Mouse (Mus musculus): ENCODE measurements around the gene Gm45062.

The Gm45062 gene

DNA sequence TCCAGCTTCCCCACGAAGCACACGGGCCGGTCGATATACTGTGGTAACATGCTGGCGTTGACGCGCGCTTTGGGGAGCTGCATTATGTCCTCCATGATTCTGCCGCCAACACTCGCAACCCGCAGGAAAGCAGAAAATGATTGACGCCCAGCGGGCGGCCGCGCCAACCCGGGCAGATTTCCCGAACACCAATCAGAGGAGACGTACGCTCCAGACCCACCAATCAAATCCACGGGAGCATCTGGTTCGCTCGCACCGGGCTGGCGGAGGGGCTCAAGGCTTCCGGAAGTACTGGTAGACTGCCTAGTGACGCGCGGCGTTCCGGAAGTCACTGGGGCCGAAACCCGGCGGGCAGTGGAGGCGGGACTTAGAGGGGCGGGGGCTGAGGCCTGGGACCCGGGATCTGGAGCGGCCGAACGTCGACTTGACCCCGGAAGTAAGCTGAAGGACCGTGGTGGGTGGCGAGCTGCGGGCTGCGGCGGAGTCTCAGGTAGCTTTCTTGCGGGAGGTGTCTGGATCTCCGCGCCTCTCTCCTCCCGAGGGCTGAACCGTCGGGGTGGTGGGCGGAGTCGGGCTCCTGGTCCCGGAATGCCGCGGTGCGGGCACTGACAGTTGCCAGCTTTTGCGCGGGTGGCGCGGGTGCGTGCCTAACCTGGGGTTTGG, at the start of gene Gm45062, which contains the start of the genes Rpa3 and Umad1:
Gene Gm45062, plus strand, starts transcription at position 447 of the 663 bp plus-strand sequence.
Gene Rpa3, minus strand, starts transcription at position 170 of the 663 bp plus-strand sequence.
Gene Umad1, plus strand, starts transcription at position 285 of the 663 bp plus-strand sequence.
- peak; percentile 93 for DNase-seq (ENCODE audit: low read depth in 1 of 2, low spot score in 2 of 2)

- no peak for DNase-seq (ENCODE audit: low read depth in 1 of 2, low spot score in 2 of 2)
Measured at GRCm38 (mm10) chr6:8209866-8210186, 49.4 kb upstream of the Gm45062 start.

- DNase-seq (ENCODE audit: low read depth in 1 of 2, low spot score in 2 of 2) = no peak
Measured at GRCm38 (mm10) chr6:8210661-8211060, 48.6 kb upstream of the Gm45062 start.

- no peak for DNase-seq (ENCODE audit: low read depth in 1 of 2, low spot score in 2 of 2)
Measured at GRCm38 (mm10) chr6:8227035-8227434, 32.2 kb upstream of the Gm45062 start.

GRCm38 (mm10) chr6:8228596-8228995, 30.7 kb upstream of the Gm45062 start:
- DNase-seq (ENCODE audit: low read depth in 1 of 2, low spot score in 2 of 2) = no peak

DNA sequence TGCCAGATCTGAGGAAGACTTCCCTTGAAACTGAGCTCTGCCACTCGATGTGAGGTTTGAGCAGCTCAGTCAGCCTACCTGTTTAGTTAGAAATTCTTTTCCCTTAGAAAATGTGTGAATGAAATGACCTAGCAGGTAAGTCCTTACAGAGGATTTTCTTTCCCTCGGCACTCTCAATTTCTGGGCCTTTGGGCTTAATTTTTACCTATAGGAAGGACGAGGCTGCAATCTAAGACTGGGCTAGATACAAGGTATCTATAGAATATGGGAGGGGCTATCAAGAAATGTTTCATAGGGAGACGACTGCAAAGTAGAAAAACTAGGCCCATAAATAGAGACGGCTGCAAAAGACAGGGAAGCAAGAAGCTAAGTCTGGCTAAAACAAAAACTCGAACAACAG, 934 bp upstream of the Gm45062 start:
- no peak for DNase-seq (ENCODE audit: low read depth in 1 of 2, low spot score in 2 of 2)

- DNase-seq (ENCODE audit: low read depth in 1 of 2, low spot score in 2 of 2) = no peak
Measured at GRCm38 (mm10) chr6:8259667-8260044, 406 bp downstream of the Gm45062 start.

DNA sequence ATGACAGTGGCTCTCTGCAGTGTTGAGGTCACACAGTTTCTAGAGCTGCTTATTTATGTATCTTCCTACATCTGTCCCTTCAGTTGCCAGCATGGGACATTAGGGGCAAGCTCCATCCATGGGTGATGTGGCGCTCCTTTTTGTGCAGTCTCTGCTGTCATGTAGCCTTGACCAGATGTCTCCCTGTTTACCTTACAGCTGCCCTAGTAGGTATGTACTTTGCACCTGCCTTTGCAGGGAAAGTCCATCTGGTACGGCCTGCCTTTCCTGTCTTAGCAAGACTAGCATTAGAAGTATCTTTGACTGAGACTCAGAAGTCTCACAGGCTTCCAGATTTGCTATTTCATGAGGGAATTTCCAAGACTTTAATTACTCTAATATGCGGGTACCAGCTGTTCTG, 11.8 kb downstream of the Gm45062 start:
- DNase-seq (ENCODE audit: low read depth in 1 of 2, low spot score in 2 of 2) = no peak

GRCm38 (mm10) chr6:8274387-8275054, 15.3 kb downstream of the Gm45062 start:
- no peak for DNase-seq (ENCODE audit: low read depth in 1 of 2, low spot score in 2 of 2)

DNA sequence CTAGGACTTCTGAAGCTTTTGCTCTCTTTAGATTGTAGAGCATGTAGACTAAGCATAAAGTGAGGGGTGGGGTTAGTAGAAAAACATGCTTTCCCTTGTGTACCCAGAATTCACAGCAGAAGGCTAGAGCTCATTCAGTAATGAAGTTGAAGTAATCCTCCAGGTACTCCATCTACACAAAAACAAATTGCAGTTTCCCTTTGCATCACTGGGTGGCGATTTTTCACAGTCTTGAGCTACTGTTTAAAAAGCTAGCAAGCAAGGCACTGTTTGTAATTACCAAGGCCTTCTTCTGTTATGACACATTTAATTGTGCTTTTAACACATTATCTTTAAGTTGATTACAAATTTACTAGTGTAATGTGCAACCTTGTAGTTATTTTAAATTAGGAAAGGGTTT, 15.8 kb downstream of the Gm45062 start:
- DNase-seq (ENCODE audit: low read depth in 1 of 2, low spot score in 2 of 2) = no peak

DNA sequence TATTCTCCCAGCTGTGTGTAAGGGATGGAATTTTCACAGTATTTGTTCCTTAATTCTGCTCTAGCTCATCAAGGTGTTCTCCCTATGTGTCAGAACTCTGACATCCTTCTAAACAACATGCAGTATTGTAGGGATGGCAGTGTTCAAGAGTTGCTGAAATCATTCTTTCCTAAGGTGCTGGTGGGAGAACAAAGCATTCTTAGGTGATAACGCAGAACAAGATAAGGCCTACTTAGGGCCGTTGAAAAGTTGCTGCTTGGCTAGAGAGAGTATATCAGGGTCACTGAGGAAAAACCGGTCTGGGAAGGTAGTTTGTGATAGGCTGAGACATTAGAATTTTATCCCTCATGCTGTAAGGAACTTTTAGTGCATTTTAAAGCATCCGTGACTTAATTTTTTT, 17.2 kb downstream of the Gm45062 start:
- no peak for DNase-seq (ENCODE audit: low read depth in 1 of 2, low spot score in 2 of 2)

- no peak for DNase-seq (ENCODE audit: low read depth in 1 of 2, low spot score in 2 of 2)
Measured at GRCm38 (mm10) chr6:8278426-8279002, 19.3 kb downstream of the Gm45062 start.

DNA sequence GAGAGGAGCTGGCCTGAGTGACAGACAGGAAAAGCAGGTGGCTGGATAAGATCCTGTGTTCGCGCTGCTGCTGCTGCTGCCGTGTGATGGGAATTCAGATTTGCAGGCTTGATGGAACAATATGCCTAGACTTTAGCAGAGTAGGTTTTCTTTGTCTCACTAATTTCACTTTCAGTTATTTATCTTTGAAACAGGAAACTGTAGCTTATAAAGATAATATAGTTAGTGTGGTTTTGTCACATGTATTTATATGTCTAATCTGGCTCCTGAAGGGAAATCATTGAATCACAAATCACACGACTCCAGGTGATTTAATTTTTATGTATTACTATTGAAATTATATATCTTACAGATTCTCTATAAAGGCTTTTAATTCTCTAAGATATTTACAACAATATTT, 24.0 kb downstream of the Gm45062 start:
- no peak for DNase-seq (ENCODE audit: low read depth in 1 of 2, low spot score in 2 of 2)

- no peak for DNase-seq (ENCODE audit: low read depth in 1 of 2, low spot score in 2 of 2)
Measured at GRCm38 (mm10) chr6:8285401-8285960, 26.2 kb downstream of the Gm45062 start.

- no peak for DNase-seq (ENCODE audit: low read depth in 1 of 2, low spot score in 2 of 2)
Measured at GRCm38 (mm10) chr6:8286146-8286545, 26.9 kb downstream of the Gm45062 start.

- no peak for DNase-seq (ENCODE audit: low read depth in 1 of 2, low spot score in 2 of 2)
Measured at GRCm38 (mm10) chr6:8288755-8289580, 29.7 kb downstream of the Gm45062 start.

- no peak for DNase-seq (ENCODE audit: low read depth in 1 of 2, low spot score in 2 of 2)
Measured at GRCm38 (mm10) chr6:8294048-8294784, 35.0 kb downstream of the Gm45062 start.

DNA sequence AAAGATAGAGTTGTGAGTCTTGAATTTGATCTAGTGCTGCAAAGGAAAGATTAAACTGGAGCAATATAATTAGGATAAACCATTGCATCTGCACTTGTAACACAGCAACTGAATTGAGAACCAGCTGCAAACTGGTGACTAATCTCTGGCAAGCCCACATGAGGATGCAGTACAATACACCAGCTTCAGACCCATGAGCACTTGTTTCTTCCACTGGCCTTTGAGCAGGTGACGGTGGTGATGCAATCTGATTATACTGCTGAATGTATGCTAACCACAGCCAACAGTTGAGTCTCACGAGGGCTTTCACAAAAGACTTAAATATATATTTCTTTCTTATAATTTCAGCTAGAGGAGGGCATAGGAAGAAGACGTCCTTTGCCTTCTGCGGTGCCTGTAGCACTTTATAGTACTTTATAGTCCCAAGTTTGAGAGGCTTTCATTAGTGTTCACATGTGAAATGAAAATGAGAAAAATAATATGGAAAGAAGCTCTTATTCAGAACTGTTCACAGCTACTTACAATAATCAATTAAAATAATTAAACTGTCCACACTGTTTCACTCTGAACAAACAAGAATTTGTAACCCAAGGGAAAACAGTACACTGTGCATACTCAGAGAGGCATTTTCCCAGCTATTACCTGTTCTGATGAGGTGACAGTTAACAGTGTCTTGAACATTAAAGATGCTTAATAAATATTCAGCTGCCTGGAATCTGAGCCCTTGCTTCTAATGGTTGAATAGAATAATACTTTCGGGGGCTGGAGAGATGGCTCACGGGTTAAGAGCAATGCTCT, 40.0 kb downstream of the Gm45062 start:
- no peak for DNase-seq (ENCODE audit: low read depth in 1 of 2, low spot score in 2 of 2)

DNA sequence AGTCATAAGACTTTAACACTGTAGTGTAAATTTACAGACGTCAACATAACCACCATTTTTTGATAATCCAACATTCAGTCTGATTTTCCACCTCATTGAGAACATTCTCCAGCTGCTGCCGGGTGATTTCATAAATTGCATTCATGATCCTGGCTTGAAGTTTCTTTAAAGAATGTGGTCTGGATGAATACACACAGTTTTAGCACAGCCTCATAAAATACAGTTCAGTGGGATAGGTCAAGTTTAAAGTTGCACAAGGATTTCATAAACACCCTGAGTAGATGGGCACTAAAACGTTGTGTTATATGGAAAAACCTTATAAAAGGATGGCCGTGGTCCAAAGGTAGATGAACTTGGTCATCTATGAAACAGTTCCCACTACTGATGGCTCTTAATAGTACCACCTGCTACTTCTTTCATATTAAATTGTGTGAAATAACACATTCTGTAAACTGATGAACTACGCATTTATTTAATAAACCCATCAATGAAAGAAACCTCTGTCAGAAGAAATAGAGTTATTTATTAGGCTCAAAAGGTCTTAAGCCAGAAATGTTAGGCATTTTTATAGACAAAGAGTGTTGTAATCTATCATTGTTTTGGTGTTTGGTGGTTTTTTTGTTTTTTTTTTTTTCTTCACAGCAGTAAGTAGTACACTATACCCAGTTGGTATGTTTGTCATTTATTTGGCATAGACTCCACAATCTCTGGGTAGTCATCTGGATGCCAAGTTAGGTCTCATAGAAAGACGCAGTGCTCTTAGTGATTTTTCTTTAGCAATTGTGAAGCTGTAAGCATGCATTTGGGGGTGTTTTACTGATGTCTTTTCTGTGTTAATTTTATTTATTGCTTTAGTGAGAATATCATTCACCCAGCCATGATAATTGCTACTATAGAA, 48.9 kb downstream of the Gm45062 start:
- DNase-seq (ENCODE audit: low read depth in 1 of 2, low spot score in 2 of 2) = no peak
